Mouse (Mus musculus) T-helper 1 cell (primary cell): ENCODE measurements around the gene Sh2d3c.

Experiments used
- in situ Hi-C: fragments of 300-600 bp; cut with MboI, MseI; formaldehyde crosslinking; loops from one replicate; pipeline ENCODE4 v1.15.1; 2025; ENCODE audit warnings: high pct_unique_total_duplicates

The Sh2d3c gene

GRCm38 (mm10) chr2:32694691-32695090 is 26.2 kb upstream of the Sh2d3c start:
- in situ Hi-C loops = no loop called here

GRCm38 (mm10) chr2:32699680-32700079 is 21.2 kb upstream of the Sh2d3c start:
- in situ Hi-C loops = no loop called here

GRCm38 (mm10) chr2:32700966-32701743 is 19.7 kb upstream of the Sh2d3c start:
- in situ Hi-C loops = no loop called here

- in situ Hi-C loops = no loop called here
Observed at GRCm38 (mm10) chr2:32703046-32703445, 17.8 kb upstream of the Sh2d3c start.

GRCm38 (mm10) chr2:32704021-32704421 is 16.8 kb upstream of the Sh2d3c start, which contains the start of gene Fpgs:
TSS of gene Fpgs (minus strand) at chr2:32704145.
- in situ Hi-C loops = no loop called here

GRCm38 (mm10) chr2:32705018-32705417 is 15.8 kb upstream of the Sh2d3c start:
- in situ Hi-C loops = no loop called here

GRCm38 (mm10) chr2:32706971-32707370 is 13.9 kb upstream of the Sh2d3c start:
- in situ Hi-C loops = no loop called here

- in situ Hi-C loops = no loop called here
Observed at GRCm38 (mm10) chr2:32708643-32709042, 12.2 kb upstream of the Sh2d3c start.

GRCm38 (mm10) chr2:32709521-32710137 is 11.2 kb upstream of the Sh2d3c start:
- in situ Hi-C loops = loop anchor here (5.0 kb wide), 1 partner anchor 48 kb away; the partner anchor contains the start of gene Tor2a

- in situ Hi-C loops = loop anchor here (5.0 kb wide), 1 partner anchor 47 kb away; the partner anchor contains the start of gene Tor2a
Observed at GRCm38 (mm10) chr2:32710425-32710824, 10.4 kb upstream of the Sh2d3c start.

- in situ Hi-C loops = loop anchor here (5.0 kb wide), 1 partner anchor 46 kb away; the partner anchor contains the start of gene Tor2a
Observed at GRCm38 (mm10) chr2:32711301-32712056, 9.4 kb upstream of the Sh2d3c start.

GRCm38 (mm10) chr2:32712108-32712551 is 8.7 kb upstream of the Sh2d3c start:
- in situ Hi-C loops = loop anchor here (5.0 kb wide), 1 partner anchor 45 kb away; the partner anchor contains the start of gene Tor2a

- in situ Hi-C loops = loop anchor here (5.0 kb wide), 1 partner anchor 45 kb away; the partner anchor contains the start of gene Tor2a
Observed at GRCm38 (mm10) chr2:32712586-32712933, 8.3 kb upstream of the Sh2d3c start.

GRCm38 (mm10) chr2:32712934-32713817 is 7.7 kb upstream of the Sh2d3c start, which contains the start of gene Cdk9:
TSS of gene Cdk9 (minus strand) at chr2:32713076.
- in situ Hi-C loops = loop anchor here (5.0 kb wide), 1 partner anchor 44 kb away; the partner anchor contains the start of gene Tor2a

- in situ Hi-C loops = loop anchor here (5.0 kb wide), 1 partner anchor 43 kb away; the partner anchor contains the start of gene Tor2a
Observed at GRCm38 (mm10) chr2:32714117-32714986, 6.5 kb upstream of the Sh2d3c start.

GRCm38 (mm10) chr2:32714987-32715425 is 5.8 kb upstream of the Sh2d3c start:
- in situ Hi-C loops = loop anchor here (5.0 kb wide), 1 partner anchor 42 kb away; the partner anchor contains the start of gene Tor2a

GRCm38 (mm10) chr2:32718761-32719160 is 2.1 kb upstream of the Sh2d3c start:
- in situ Hi-C loops = no loop called here

- in situ Hi-C loops = no loop called here
Observed at GRCm38 (mm10) chr2:32720053-32720452, 802 bp upstream of the Sh2d3c start.

- in situ Hi-C loops = no loop called here
Observed at GRCm38 (mm10) chr2:32722046-32722445, 1.2 kb downstream of the Sh2d3c start.
